ENCODE assay signal across 8 mouse cellular contexts in the genomic region with DNA sequence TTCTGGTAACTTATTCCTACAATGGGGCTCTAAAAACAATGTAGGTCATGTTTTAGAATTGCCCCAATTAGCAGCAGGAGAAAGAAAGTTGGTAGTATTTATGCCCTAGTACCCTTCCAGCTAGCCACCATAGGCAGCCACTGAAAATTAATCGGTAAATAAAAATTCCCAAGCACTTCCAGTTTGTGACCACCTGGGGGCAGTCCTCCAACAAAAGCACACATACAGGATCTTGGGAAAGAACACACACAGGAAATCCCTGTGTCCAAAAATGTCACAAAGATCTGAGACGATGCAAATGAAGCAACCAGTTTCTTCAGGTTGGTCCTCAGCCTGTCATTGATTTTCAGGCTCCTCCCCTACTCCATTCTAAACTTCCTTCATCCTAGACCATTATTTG.
DNase-seq lines count a peak whose midpoint lies in the region; ATAC-seq and TF ChIP-seq lines count a peak whose summit lies in the region.

No protein-coding gene starts in this region.

- H3K27ac ChIP-seq in neural tube, embryonic 15.5 days (replicated peaks): no peak overlapping the region
- no peak overlapping the region for H3K27ac ChIP-seq in intestine, postnatal 0 days (ENCODE audit: low read depth, low read length)
- no peak overlapping the region for H3K27ac ChIP-seq in stomach, postnatal 0 days (replicated peaks)

- no peak for TF ChIP-seq EP300 in stomach, postnatal 0 days (optimal IDR thresholded peaks at IDR 0.05)

- H3K4me2 ChIP-seq in neural tube, embryonic 15.5 days: no peak overlapping the region
- no peak overlapping the region for H3K4me2 ChIP-seq in intestine, postnatal 0 days (replicated peaks; ENCODE audit: low read depth)
- no peak overlapping the region for H3K4me2 ChIP-seq in stomach, postnatal 0 days (replicated peaks; ENCODE audit: low read depth)

- H3K9ac ChIP-seq in neural tube, embryonic 15.5 days (replicated peaks): no peak overlapping the region
- H3K9ac ChIP-seq in intestine, postnatal 0 days (ENCODE audit: low read depth, low read length): no peak overlapping the region
- H3K9ac ChIP-seq in stomach, postnatal 0 days (ENCODE audit: low read length): no peak overlapping the region

- H3K4me3 ChIP-seq in neural tube, embryonic 15.5 days (replicated peaks): no peak overlapping the region
- no peak overlapping the region for H3K4me3 ChIP-seq in intestine, postnatal 0 days (ENCODE audit: low read depth, low read length)
- H3K4me3 ChIP-seq in lung, adult 2 months (replicated peaks; ENCODE audit: extremely low read depth, low read depth, low read length): no peak overlapping the region
- no peak overlapping the region for H3K4me3 ChIP-seq in stomach, postnatal 0 days (ENCODE audit: low read depth, low read length)

- no peaks in the 10 kb centered on the region for H3K36me3 ChIP-seq in neural tube, embryonic 15.5 days
- H3K36me3 ChIP-seq in intestine, postnatal 0 days (ENCODE audit: control insufficient read depth, insufficient read depth): no peaks in the 10 kb centered on the region
- no peaks in the 10 kb centered on the region for H3K36me3 ChIP-seq in stomach, postnatal 0 days (ENCODE audit: control insufficient read depth, insufficient read depth, low read length)

- H3K4me1 ChIP-seq in neural tube, embryonic 15.5 days: no peaks in the 10 kb centered on the region
- H3K4me1 ChIP-seq in intestine, postnatal 0 days (replicated peaks; ENCODE audit: control insufficient read depth, insufficient read depth, low read length): no peaks in the 10 kb centered on the region
- H3K4me1 ChIP-seq in lung, adult 2 months (ENCODE audit: control insufficient read depth, insufficient read depth, low read length): no peaks in the 10 kb centered on the region
- no peaks in the 10 kb centered on the region for H3K4me1 ChIP-seq in stomach, postnatal 0 days (replicated peaks; ENCODE audit: control insufficient read depth, insufficient read depth)

- no peak for ATAC-seq in neural tube, embryonic 15.5 days (ENCODE audit: low FRiP score)
- ATAC-seq in intestine, postnatal 0 days: no peak
- 0 out of 2 replicates have a peak, but pooled peaks have one; percentile 40 for ATAC-seq in stomach, postnatal 0 days (ENCODE audit: low FRiP score, low TSS enrichment)

- 41% methylated on average over 2 of the region's 2 CpGs for WGBS in neural tube, embryonic 15.5 days
- 41% methylated on average over 2 of the region's 2 CpGs for WGBS in intestine, postnatal 0 days
- WGBS in lung, adult 2 months: 35% methylated on average over 2 of the region's 2 CpGs
- WGBS in stomach, postnatal 0 days: 43% methylated on average over 2 of the region's 2 CpGs

- no peak for TF ChIP-seq POLR2A in lung, adult 2 months (IDR thresholded peaks at IDR 0.05; ENCODE audit: borderline replicate concordance, extremely low read depth, low read depth, low read length)

- no peaks in the 10 kb centered on the region for H3K9me3 ChIP-seq in neural tube, embryonic 15.5 days (replicated peaks)
- H3K9me3 ChIP-seq in intestine, postnatal 0 days (ENCODE audit: control insufficient read depth): no peaks in the 10 kb centered on the region
- H3K9me3 ChIP-seq in stomach, postnatal 0 days (ENCODE audit: control insufficient read depth, low read length): no peaks in the 10 kb centered on the region

- peak; percentile 70 for DNase-seq in embryo, embryonic 10.5 days (ENCODE audit: low spot score)
- no peak for DNase-seq in embryo, embryonic 10 days (ENCODE audit: low spot score)
- DNase-seq in neural tube, embryonic 10.5 days (ENCODE audit: extremely low spot score, low spot score): peak; percentile 37
- peak; percentile 64 to 69 for DNase-seq in cerebellum, postnatal 14 days
- DNase-seq in lung, adult 2 months: peak; percentile 25
- no peak for DNase-seq in stomach, postnatal 0 days (ENCODE audit: low spot score)

- TF ChIP-seq CTCF in intestine, postnatal 0 days (IDR thresholded peaks at IDR 0.05; ENCODE audit: low read depth): peak; percentile 72
- no peak for TF ChIP-seq CTCF in lung, adult 2 months (IDR thresholded peaks at IDR 0.05; ENCODE audit: insufficient read depth, low read length)
- TF ChIP-seq CTCF in stomach, postnatal 0 days (IDR thresholded peaks at IDR 0.05; ENCODE audit: low read depth): peak; percentile 70

- H3K27me3 ChIP-seq in neural tube, embryonic 15.5 days (replicated peaks): no peaks in the 10 kb centered on the region
- no peaks in the 10 kb centered on the region for H3K27me3 ChIP-seq in intestine, postnatal 0 days (replicated peaks; ENCODE audit: control insufficient read depth, insufficient read depth, low read length)
- H3K27me3 ChIP-seq in stomach, postnatal 0 days (ENCODE audit: control insufficient read depth, insufficient read depth, low read length): no peaks in the 10 kb centered on the region

Comparison
In these comparisons a context has a peak if more than half of its experiments do, and no peak if none do; other contexts are left out.
1. DNase-seq: peak in embryo, embryonic 10.5 days (single experiment), neural tube, embryonic 10.5 days (single experiment), cerebellum, postnatal 14 days (2 of 2) and lung, adult 2 months (single experiment); none in embryo, embryonic 10 days (single experiment) and stomach, postnatal 0 days (single experiment).